Mouse (Mus musculus) central nervous system, embryonic 14 days (tissue): ENCODE data around the gene Agrp. TPM values are rescaled to one million over a fixed set of nuclear protein-coding genes. Genes with fewer than 3 reads are reported as not detected.

ENCODE experiments used
- polyA plus RNA-seq: library from polyadenylated mRNA; depleted of rRNA; stranded (reverse); fragments of >200 nt; gene quantifications from 2 replicates; pipeline ENCODE4 v1.2.3, GENCODE M21; 2012; rRNA removed

The Agrp gene
- polyA plus RNA-seq: 0.29 and 0.39 TPM in 2 replicates

GRCm38 (mm10) chr8:105636963-105637510, at the start of gene Agrp:
TSS of gene Agrp (minus strand) at chr8:105637393.

GRCm38 (mm10) chr8:105685796-105686308, 48.7 kb upstream of the Agrp start, which contains the start of gene Carmil2:
TSS of gene Carmil2 (plus strand) at chr8:105686274.

GRCm38 (mm10) chr8:105636018-105636962, 903 bp downstream of the Agrp start, which contains the start of gene Ctcf:
TSS of gene Ctcf (plus strand) at chr8:105636568.

GRCm38 (mm10) chr8:105604804-105605381, 32.3 kb downstream of the Agrp start, which contains the start of gene Ripor1:
TSS of gene Ripor1 (plus strand) at chr8:105605255.

GRCm38 (mm10) chr8:105565952-105566702, 71.1 kb downstream of the Agrp start, which contains the start of gene Atp6v0d1:
TSS of gene Atp6v0d1 (minus strand) at chr8:105566047.

GRCm38 (mm10) chr8:105518436-105519313, 118.5 kb downstream of the Agrp start, which contains the start of gene Hsd11b2:
TSS of gene Hsd11b2 (plus strand) at chr8:105518755.

Other genes starting within 250 kb of the Agrp start
- 0.04 and 0.05 TPM in 2 replicates for gene Kctd19, start 223.9 kb downstream of the Agrp start, polyA plus RNA-seq
- 1.4 and 1.6 TPM in 2 replicates for gene Lrrc36, start 223.8 kb downstream of the Agrp start, polyA plus RNA-seq
- 75.6 and 110 TPM in 2 replicates for gene Tppp3, start 165.9 kb downstream of the Agrp start, polyA plus RNA-seq
- 40.0 and 48.8 TPM in 2 replicates for gene Zdhhc1, start 140.5 kb downstream of the Agrp start, polyA plus RNA-seq
- 5.6 and 7.0 TPM in 2 replicates for gene Hsd11b2, start 118.6 kb downstream of the Agrp start, polyA plus RNA-seq
- gene Atp6v0d1, start 71.3 kb downstream of the Agrp start, polyA plus RNA-seq: 195 and 196 TPM in 2 replicates
- gene Ripor1, start 32.1 kb downstream of the Agrp start, polyA plus RNA-seq: 26.2 and 29.3 TPM in 2 replicates
- gene Ctcf, start 825 bp downstream of the Agrp start, polyA plus RNA-seq: 52.0 and 56.2 TPM in 2 replicates
- gene Carmil2, start 48.9 kb upstream of the Agrp start, polyA plus RNA-seq: 14.9 and 17.0 TPM in 2 replicates
- gene Acd, start 63.7 kb upstream of the Agrp start, polyA plus RNA-seq: 63.0 and 63.9 TPM in 2 replicates
- 39.2 and 42.0 TPM in 2 replicates for gene Pard6a, start 63.8 kb upstream of the Agrp start, polyA plus RNA-seq
- gene 4933405L10Rik, start 70.3 kb upstream of the Agrp start, polyA plus RNA-seq: 0.07 and 0.14 TPM in 2 replicates
- 30.9 and 31.2 TPM in 2 replicates for gene Enkd1, start 70.8 kb upstream of the Agrp start, polyA plus RNA-seq
- 51.1 and 52.5 TPM in 2 replicates for gene Gfod2, start 121.3 kb upstream of the Agrp start, polyA plus RNA-seq
- 33.4 and 35.4 TPM in 2 replicates for gene Ranbp10, start 190.0 kb upstream of the Agrp start, polyA plus RNA-seq
- 0.51 and 0.74 TPM in 2 replicates for gene Tsnaxip1, start 190.3 kb upstream of the Agrp start, polyA plus RNA-seq
- gene Cenpt, start 215.9 kb upstream of the Agrp start, polyA plus RNA-seq: 101 and 102 TPM in 2 replicates
- gene Thap11, start 217.7 kb upstream of the Agrp start, polyA plus RNA-seq: 59.7 and 67.0 TPM in 2 replicates
- gene Nutf2, start 223.2 kb upstream of the Agrp start, polyA plus RNA-seq: 236 and 293 TPM in 2 replicates
- gene Edc4, start 243.5 kb upstream of the Agrp start, polyA plus RNA-seq: 76.2 and 83.8 TPM in 2 replicates